Mouse (Mus musculus) liver, embryonic 13.5 days (tissue): ENCODE results near the gene Dok3. TPM values are rescaled to one million over a fixed set of nuclear protein-coding genes. Genes with fewer than 3 reads are reported as not detected.
A peak's percentile ranks its signal among the peaks of the same experiment; 100 is the strongest.
"Not testable (repeated sequence)": the region's sequence is repeated elsewhere in the genome, so short reads cannot be mapped to it uniquely, and the experiment has no call there.

ENCODE experiments used
- ATAC-seq: fragments of 200-750 bp; cut with Nextera tagmentation; 2 replicates; pipeline ENCODE4 v1.8.0; 2017; ENCODE audit warnings: low read depth, mild to moderate bottlenecking, moderate number of reproducible peaks, moderate library complexity
- DNase-seq: peaks from one replicate; pipeline ENCODE4 v3.0.0; 2022
- H3K27ac ChIP-seq: fragments of 300-500 bp; sonication (generic); 2 replicates; pipeline ENCODE4 v1.5.1; 2015; ENCODE audit warnings: moderate library complexity, mild to moderate bottlenecking, inconsistent platforms
- H3K27me3 ChIP-seq: fragments of 300-500 bp; sonication (generic); 2 replicates; pipeline ENCODE4 v1.6.1; 2015; ENCODE audit warnings: mild to moderate bottlenecking, inconsistent platforms
- H3K36me3 ChIP-seq: fragments of 300-500 bp; sonication (generic); 2 replicates; pipeline ENCODE4 v1.6.1; 2015; ENCODE audit warnings: mild to moderate bottlenecking, inconsistent platforms
- H3K4me1 ChIP-seq: fragments of 300-500 bp; sonication (generic); replicated peaks from 2 replicates; pipeline ENCODE4 v1.6.1; 2015; ENCODE audit warnings: inconsistent platforms
- H3K4me2 ChIP-seq: fragments of 300-500 bp; sonication (generic); 2 replicates; pipeline ENCODE4 v1.6.1; 2015; ENCODE audit warnings: inconsistent platforms, mild to moderate bottlenecking, moderate library complexity
- H3K4me3 ChIP-seq: fragments of 300-500 bp; sonication (generic); replicated peaks from 2 replicates; pipeline ENCODE4 v1.5.1; 2015; ENCODE audit warnings: mild to moderate bottlenecking, inconsistent platforms
- H3K9ac ChIP-seq: fragments of 300-500 bp; sonication (generic); 2 replicates; pipeline ENCODE4 v1.6.1; 2015; ENCODE audit warnings: mild to moderate bottlenecking, inconsistent platforms
- H3K9me3 ChIP-seq: fragments of 300-500 bp; sonication (generic); replicated peaks from 2 replicates; pipeline ENCODE4 v1.6.1; 2016; ENCODE audit warnings: inconsistent platforms
- WGBS: fragments of 180-500 bp; shearing (Covaris S2); methylation state at CpG from one replicate; pipeline ENCODE4 v1.1.7; 2015; ENCODE audit not compliant: insufficient replicate concordance; 5-methylcytosine and 5-hydroxymethylcytosine counted together
- polyA plus RNA-seq: library from polyadenylated mRNA; unstranded; fragments of >200 nt; fragmentation: Nextera tagmentation; extraction: Ambion mirVana; gene quantifications from 2 replicates; pipeline ENCODE4 v1.2.1, GENCODE M21; 2015

Dok3 gene
- 3.4 and 3.8 TPM in 2 replicates for polyA plus RNA-seq

DNA sequence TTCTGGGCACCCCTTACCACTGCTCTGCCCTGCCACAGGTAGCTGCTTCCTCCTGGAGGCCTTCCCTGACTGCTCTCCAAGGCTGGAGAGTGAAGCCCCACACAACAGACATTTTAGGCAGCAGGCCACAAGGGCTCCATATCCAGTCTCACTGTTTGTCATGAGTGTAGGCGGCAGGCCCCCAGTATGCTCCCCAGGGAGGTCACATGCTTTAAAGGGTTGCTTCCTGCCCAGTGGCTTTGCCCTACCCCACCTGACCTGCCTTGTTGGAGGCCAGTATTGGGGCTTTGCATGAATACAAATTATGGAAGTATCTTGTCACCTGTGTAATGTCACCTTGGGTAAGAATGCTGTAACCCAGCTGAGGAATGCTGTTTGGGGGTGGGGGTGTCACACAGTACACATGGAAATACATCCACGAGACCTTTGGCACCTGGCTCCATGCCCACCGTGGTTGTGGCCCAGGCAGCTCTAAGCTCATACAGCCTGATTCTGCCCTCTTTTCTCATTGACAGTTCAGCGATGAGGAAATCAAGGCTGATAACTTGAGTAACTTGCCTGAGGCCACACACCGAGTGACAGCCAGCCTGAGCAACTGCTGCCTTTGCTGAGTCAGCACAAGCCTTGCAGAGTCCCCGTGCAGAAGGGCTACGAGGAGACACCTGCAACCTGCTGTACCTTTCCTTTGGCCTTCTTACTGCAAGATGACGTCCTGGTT is at the start of gene Dok3:
Dok3 (minus strand) TSS at position 99 of the 718 bp plus-strand sequence.
- H3K36me3 ChIP-seq, result peaks cover 51% of the 10 kb centered on the region

DNA sequence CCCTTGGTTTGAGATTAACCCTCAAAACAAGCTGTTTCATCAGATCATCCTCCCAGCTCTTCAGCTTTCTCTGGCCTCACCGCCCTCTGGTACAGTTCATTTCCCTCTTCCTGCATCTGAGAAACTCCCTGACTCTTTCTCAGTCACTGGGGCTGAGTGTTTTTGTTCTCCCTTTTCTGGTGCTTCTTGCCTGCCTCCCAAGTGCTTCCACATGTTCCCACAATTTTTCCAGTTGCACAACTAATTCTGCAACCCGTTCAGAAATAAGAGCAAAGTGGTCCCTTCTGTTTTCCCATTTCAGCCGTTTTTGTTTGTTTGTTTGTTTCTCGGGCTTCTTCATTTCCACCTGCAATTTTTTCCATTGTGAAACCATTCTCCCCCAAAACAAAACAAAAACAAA is 49.0 kb upstream of the Dok3 start:
- Histone ChIP-seq H3K36me3 (no peaks in the 10 kb centered on the region), H3K4me1 (no peaks in the 10 kb centered on the region), H3K27ac (no peak overlapping the region), H3K27me3 (peaks cover 5% of the 10 kb centered on the region; the same call in 1 of the 2 replicates), H3K4me3 (no peak overlapping the region), H3K9ac (no peak overlapping the region), H3K4me2 (no peak overlapping the region), H3K9me3 (no peaks in the 10 kb centered on the region)
- 56% methylated on average over 4 of the region's 4 CpGs for WGBS
- ATAC-seq, result no peak
- DNase-seq, result no peak

More for the DNA sequence above, at the start of gene Dok3:
- WGBS, result 49% methylated on average over 8 of the region's 8 CpGs
- Histone ChIP-seq H3K4me3 (peak within 1 kb of the TSS; percentile 7; the same call in 1 of the 2 replicates), H3K9ac (peak within 1 kb of the TSS; percentile 22; the same call in 1 of the 2 replicates), H3K27me3 (no peaks in the 10 kb centered on the region), H3K4me1 (peaks cover 46% of the 10 kb centered on the region), H3K9me3 (no peaks in the 10 kb centered on the region), H3K4me2 (peak within 1 kb of the TSS; percentile 31), H3K27ac (peak within 1 kb of the TSS; percentile 73)
- ATAC-seq, result no peak
- DNase-seq, result no peak

DNA sequence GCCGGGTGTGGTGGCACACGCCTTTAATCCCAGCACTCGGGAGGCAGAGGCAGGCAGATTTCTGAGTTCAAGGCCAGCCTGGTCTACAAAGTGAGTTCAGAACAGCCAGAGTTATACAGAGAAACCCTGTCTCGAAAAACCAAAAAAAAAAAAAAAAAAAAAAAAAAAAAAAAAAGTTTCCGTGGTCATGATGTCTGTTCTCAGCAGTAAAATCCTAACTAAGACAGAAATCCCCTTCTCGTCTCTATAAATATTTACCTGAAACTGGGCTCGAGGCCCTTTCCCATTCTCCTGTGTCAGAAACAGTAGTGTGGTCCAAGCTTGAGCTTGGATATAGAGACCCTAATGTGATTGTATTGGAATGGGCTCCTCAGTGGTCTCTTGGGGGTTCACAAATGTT is 47.8 kb upstream of the Dok3 start:
- H3K9me3 ChIP-seq, H3K4me1 ChIP-seq, H3K4me2 ChIP-seq, H3K27me3 ChIP-seq, H3K9ac ChIP-seq, H3K36me3 ChIP-seq, H3K4me3 ChIP-seq, DNase-seq, ATAC-seq, H3K27ac ChIP-seq: not testable (repeated sequence)
- 72% methylated on average over 7 of the region's 7 CpGs for WGBS

DNA sequence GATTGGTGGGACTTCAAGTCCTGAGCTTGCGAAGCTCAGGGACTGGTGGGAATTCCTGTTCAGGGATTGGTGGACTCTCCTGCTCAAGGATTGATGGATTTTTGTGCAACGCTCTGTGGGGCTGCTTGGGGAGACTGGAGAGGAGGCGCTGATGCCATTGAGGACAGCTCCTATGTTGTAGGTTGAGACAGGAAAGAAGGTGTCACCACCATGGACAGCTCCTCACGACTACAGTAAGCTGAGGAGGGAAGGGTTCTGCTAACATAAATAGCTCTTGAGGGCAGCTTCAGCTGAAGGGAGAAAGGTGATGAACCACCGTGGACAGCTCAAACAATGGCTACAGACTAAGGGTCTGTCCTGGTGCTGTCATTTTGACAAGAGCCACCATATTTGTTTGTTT is 46.8 kb upstream of the Dok3 start:
- H3K4me3 ChIP-seq, result no peak overlapping the region
- ATAC-seq (no peak), DNase-seq (no peak)
- peaks cover 11% of the 10 kb centered on the region for H3K4me1 ChIP-seq
- H3K4me2 ChIP-seq, result no peak overlapping the region
- H3K9ac ChIP-seq, result no peak overlapping the region
- no peaks in the 10 kb centered on the region for H3K36me3 ChIP-seq
- H3K27ac ChIP-seq, result no peak overlapping the region
- H3K9me3 ChIP-seq, result no peaks in the 10 kb centered on the region
- WGBS, result 43% methylated on average over 5 of the region's 5 CpGs
- H3K27me3 ChIP-seq, result no peaks in the 10 kb centered on the region

DNA sequence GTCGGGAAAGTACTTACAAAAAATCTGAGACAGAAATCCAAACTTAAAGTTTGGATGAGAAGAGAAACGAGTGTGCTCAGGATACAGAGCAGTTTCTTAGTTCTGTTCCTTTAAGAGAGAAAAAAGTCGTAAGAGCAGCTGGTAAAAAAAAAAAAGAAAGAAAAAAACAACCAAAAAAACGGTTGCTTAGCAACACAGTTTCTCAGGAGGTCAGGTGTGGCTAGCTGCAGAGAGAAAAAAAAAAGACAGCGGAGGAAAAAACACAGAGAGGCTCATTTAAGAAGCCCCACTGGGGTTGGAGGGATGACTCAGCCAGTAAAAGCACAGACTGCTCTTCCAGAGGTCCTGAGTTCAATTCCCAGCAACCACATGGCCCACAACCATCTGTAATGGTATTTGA is 45.2 kb upstream of the Dok3 start:
- no peak for DNase-seq
- 66% methylated on average over 5 of the region's 5 CpGs for WGBS
- no peaks in the 10 kb centered on the region for H3K27me3 ChIP-seq
- no peak overlapping the region for H3K27ac ChIP-seq
- H3K4me2 ChIP-seq, result no peak overlapping the region
- peaks cover 22% of the 10 kb centered on the region for H3K4me1 ChIP-seq
- no peak for ATAC-seq
- H3K36me3 ChIP-seq, result no peaks in the 10 kb centered on the region
- no peak overlapping the region for H3K4me3 ChIP-seq
- no peaks in the 10 kb centered on the region for H3K9me3 ChIP-seq
- H3K9ac ChIP-seq, result no peak overlapping the region

DNA sequence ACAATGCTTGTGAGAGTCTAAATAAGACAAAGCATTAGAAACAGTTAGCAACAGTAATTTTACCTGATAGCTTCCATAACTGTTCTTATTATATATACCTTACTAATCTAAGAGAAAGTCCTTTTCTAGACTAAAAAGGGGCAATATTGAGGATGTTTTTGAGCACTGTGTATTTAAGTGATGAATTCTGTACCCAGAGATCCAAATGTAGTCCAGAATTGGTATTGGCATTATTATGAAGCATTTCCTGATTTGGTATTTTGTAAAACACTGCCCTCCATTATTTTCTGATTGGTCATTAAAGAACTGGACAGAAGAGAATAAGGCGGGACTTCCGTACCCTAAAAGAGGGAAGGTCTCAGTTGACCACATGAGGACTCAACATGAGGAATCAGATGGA is 44.3 kb upstream of the Dok3 start, which contains the start of gene Tmed9:
Tmed9 (plus strand) TSS at position 301 of the 400 bp plus-strand sequence.
- DNase-seq, result no peak
- Histone ChIP-seq H3K9me3 (no peaks in the 10 kb centered on the region), H3K9ac (no peak within 1 kb of the TSS), H3K27ac (no peak within 1 kb of the TSS), H3K27me3 (no peaks in the 10 kb centered on the region), H3K4me3 (no peak within 1 kb of the TSS), H3K4me1 (peaks cover 27% of the 10 kb centered on the region), H3K4me2 (no peak within 1 kb of the TSS), H3K36me3 (no peaks in the 10 kb centered on the region)
- ATAC-seq, result no peak
- 91% methylated on average over 2 of the region's 2 CpGs for WGBS

DNA sequence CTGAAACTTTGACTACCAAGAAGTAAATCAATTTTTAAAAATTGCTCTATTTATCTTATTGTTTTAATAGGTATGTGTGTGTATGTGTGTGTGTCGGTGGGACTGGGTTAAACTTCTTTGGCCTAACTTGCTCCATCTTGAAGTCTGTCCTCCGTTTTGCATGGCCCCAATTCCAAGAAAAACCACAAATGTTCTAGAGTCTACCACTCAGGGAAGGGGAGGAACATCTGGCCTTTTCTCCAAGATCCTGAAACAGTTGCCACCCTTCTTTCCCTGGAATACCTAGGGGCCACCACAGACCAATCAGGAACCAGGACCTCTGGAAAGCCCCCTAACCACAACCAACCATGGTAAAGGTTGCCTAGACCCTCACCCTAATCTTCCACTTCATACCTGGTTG is 42.9 kb upstream of the Dok3 start:
- no peaks in the 10 kb centered on the region for H3K9me3 ChIP-seq
- 35% methylated on average over 2 of the region's 2 CpGs for WGBS
- H3K4me2 ChIP-seq, result peak overlapping the region; percentile 97; the same call in 1 of the 2 replicates
- peak overlapping the region; percentile 98; the same call in 1 of the 2 replicates for H3K4me3 ChIP-seq
- peaks cover 33% of the 10 kb centered on the region for H3K4me1 ChIP-seq
- peak overlapping the region; percentile 36; the same call in 1 of the 2 replicates for H3K9ac ChIP-seq
- H3K36me3 ChIP-seq, result peaks cover 4% of the 10 kb centered on the region
- ATAC-seq, result no peak
- no peak overlapping the region for H3K27ac ChIP-seq
- DNase-seq, result no peak
- H3K27me3 ChIP-seq, result no peaks in the 10 kb centered on the region

DNA sequence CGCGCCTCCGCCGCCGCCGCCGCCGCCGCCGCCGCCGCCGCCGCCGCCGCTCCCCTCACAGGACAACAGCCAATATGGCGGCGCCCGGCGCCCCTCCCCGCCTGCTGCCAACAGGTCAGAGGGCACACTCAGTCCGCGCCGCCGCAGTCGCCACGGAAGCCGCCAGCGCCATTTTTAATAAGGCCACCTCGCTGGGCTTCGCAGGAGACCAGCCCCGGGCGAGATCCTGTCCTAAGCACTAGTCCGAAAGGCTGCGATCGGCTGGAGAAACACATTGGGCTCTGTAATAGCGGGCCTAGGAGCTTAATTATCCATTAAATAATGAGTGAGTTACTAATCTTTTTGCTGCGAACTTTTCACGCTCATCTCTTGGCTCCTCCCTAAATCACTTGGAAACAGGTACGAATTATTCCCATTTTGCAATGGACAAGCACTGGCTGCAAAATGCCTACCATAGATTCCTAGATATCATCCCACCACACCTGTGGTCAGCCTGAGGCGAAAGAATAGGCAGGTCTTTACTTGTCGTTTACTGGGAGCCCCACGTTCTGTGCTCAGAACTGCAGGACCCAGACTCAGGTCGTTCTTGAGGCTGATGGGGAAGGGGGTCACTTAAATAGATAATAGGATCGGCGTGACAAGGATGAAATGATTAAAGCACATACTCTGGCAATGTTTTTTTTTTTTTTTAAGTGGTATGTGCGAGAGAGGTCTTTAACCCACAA is 42.1 kb upstream of the Dok3 start, which contains the start of gene Fam193b:
Fam193b (minus strand) TSS at position 94 of the 725 bp plus-strand sequence.
- H3K9me3 ChIP-seq, result no peaks in the 10 kb centered on the region
- DNase-seq (peak; percentile 94), ATAC-seq (peak; percentile 95)
- peak within 1 kb of the TSS; percentile 97 for H3K4me2 ChIP-seq
- no peaks in the 10 kb centered on the region for H3K27me3 ChIP-seq
- H3K4me3 ChIP-seq, result peak within 1 kb of the TSS; percentile 98
- H3K27ac ChIP-seq, result peak within 1 kb of the TSS; percentile 92
- peak within 1 kb of the TSS; percentile 99 for H3K9ac ChIP-seq
- peaks cover 7% of the 10 kb centered on the region for H3K36me3 ChIP-seq
- WGBS, result 1% methylated on average over 34 of the region's 47 CpGs
- H3K4me1 ChIP-seq, result peaks cover 33% of the 10 kb centered on the region

DNA sequence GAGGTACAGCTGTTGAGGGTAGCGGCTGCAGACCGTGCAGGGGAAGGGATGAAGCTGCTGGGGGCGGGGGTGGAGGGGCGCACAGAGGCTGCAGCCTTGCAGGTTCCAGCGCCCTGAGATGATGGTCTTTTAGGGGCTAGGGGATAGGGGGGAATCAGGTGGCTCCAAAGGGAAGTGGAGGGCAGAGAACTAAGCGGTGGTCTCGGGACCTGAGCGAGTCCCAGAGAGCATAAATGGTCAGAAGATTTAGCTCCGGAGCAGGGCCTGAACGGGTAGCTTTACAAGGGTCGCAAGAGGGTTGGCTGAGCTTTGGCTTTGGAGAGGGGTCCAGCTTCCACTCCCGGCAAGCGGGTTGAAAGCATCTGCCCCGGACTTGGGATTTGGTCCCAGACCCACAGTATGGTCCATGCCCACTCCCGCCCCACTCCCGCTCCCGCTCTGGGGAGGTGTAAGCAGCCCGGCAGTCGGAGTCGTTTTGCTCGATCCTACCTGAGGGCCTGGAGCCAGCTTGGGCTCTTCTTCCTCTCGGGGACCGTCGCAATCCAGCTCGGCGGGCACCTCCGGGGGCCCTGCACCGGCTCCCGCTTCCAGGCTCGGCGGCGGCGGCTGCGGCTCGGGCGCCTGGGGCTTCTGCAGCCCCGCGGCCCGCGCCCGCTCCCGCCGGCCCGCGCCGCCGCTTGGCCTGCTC is 41.3 kb upstream of the Dok3 start:
- H3K4me3 ChIP-seq, result peak overlapping the region; percentile 98
- peaks cover 33% of the 10 kb centered on the region for H3K4me1 ChIP-seq
- WGBS, result under 1% methylated on average over 43 of the region's 47 CpGs
- no peaks in the 10 kb centered on the region for H3K9me3 ChIP-seq
- peak overlapping the region; percentile 92 for H3K27ac ChIP-seq
- DNase-seq (no peak), ATAC-seq (peak; percentile 73)
- no peaks in the 10 kb centered on the region for H3K27me3 ChIP-seq
- peaks cover 7% of the 10 kb centered on the region for H3K36me3 ChIP-seq
- peak overlapping the region; percentile 97 for H3K4me2 ChIP-seq
- H3K9ac ChIP-seq, result peak overlapping the region; percentile 99

DNA sequence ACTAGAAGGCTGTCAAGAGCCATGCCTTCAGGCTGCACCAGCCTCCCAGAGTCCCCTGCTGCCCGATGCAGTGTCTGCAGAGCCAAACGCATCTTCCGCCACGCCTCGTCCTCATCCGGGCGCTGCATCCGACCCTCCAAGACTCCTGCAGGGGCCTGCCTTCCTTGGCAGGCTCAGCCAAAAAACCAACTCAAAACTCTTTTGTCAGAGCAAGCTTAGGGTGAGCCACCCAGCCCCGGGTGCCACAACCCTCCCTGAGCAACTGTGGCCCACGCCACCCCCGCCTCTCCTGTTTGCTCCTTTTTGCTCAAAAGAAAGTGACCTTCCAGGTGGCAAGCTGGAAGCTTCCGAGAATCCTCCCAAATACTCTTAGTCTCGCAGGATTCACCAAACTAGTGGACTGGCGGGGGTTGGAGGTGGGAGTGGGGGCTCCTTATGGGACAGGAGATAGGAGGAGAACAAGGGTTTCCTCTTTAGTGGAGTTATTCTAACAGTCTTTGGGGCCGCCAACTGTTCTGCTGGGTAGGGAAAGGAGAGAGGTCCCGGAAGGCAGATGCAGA is 40.7 kb upstream of the Dok3 start:
- peak; percentile 6 for DNase-seq
- WGBS, result 23% methylated on average over 16 of the region's 16 CpGs

DNA sequence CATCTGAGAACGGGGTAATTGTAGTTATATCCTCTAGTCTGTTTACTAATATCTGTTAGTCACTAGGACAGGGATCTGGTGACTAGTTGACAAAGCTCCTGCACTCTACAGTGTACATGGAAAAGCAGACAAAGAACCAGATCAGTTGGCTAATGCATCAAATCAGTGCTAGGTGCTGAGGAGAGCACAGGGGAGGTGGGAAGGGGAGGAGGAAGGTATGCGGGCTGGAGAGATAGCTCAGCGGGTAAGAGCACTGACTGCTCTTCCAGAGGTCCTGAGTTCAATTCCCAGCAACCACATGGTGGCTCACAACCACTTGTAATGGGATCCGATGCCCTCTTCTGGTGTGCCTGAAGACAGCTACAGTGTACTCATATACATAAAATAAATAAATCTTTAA is 39.4 kb upstream of the Dok3 start:
- H3K4me1 ChIP-seq, result peaks cover 33% of the 10 kb centered on the region
- H3K27ac ChIP-seq, H3K27me3 ChIP-seq, H3K9me3 ChIP-seq, H3K4me3 ChIP-seq, DNase-seq, H3K4me2 ChIP-seq, ATAC-seq, H3K9ac ChIP-seq: not testable (repeated sequence)
- H3K36me3 ChIP-seq, result peaks cover 14% of the 10 kb centered on the region
- WGBS, result 81% methylated on average over 4 of the region's 4 CpGs

More for the DNA sequence above, 40.7 kb upstream of the Dok3 start:
- H3K9ac ChIP-seq, result peak overlapping the region; percentile 99
- peaks cover 33% of the 10 kb centered on the region for H3K4me1 ChIP-seq
- no peaks in the 10 kb centered on the region for H3K9me3 ChIP-seq
- no peaks in the 10 kb centered on the region for H3K27me3 ChIP-seq
- H3K4me3 ChIP-seq, result peak overlapping the region; percentile 98
- no peak for ATAC-seq
- H3K27ac ChIP-seq, result peak overlapping the region; percentile 92
- H3K36me3 ChIP-seq, result peaks cover 9% of the 10 kb centered on the region
- peak overlapping the region; percentile 97 for H3K4me2 ChIP-seq
